Mouse (Mus musculus) forebrain, postnatal 0 days (tissue): Measurements from ENCODE around the gene Olfr322. TPM values are rescaled to one million over a fixed set of nuclear protein-coding genes. Genes with fewer than 3 reads are reported as not detected.

Source experiments
- ATAC-seq: fragments of 200-750 bp; cut with Nextera tagmentation; 2 replicates; pipeline ENCODE4 v1.8.0; 2017; ENCODE audit warnings: mild to moderate bottlenecking, moderate library complexity
- DNase-seq: peaks from one replicate; pipeline ENCODE4 v3.0.0-alpha.2; 2015
- H3K27ac ChIP-seq: fragments of 300-500 bp; sonication (generic); 2 replicates; pipeline ENCODE4 v1.5.1; 2014; ENCODE audit warnings: low read depth, mild to moderate bottlenecking, antibody characterized with exemption, low read length, moderate library complexity, mixed read lengths
- H3K27me3 ChIP-seq: fragments of 300-500 bp; sonication (generic); 2 replicates; pipeline ENCODE4 v1.6.1; 2014; ENCODE audit warnings: mild to moderate bottlenecking, low read length, mixed read lengths; ENCODE audit not compliant: insufficient read depth
- H3K36me3 ChIP-seq: fragments of 300-500 bp; sonication (generic); 2 replicates; pipeline ENCODE4 v1.6.1; 2014; ENCODE audit warnings: mild to moderate bottlenecking, moderate library complexity; ENCODE audit not compliant: insufficient read depth
- H3K4me1 ChIP-seq: fragments of 300-500 bp; sonication (generic); 2 replicates; pipeline ENCODE4 v1.6.1; 2014; ENCODE audit warnings: antibody characterized with exemption; ENCODE audit not compliant: insufficient read depth
- H3K4me2 ChIP-seq: fragments of 300-500 bp; sonication (generic); 2 replicates; pipeline ENCODE4 v1.6.1; 2014; ENCODE audit warnings: low read depth, mild to moderate bottlenecking, moderate library complexity
- H3K4me3 ChIP-seq: fragments of 300-500 bp; sonication (generic); 2 replicates; pipeline ENCODE4 v1.5.1; 2014; ENCODE audit warnings: low read depth, low read length, mixed read lengths
- H3K9ac ChIP-seq: fragments of 300-500 bp; sonication (generic); 2 replicates; pipeline ENCODE4 v1.6.1; 2014; ENCODE audit warnings: mild to moderate bottlenecking
- H3K9me3 ChIP-seq: fragments of 300-500 bp; sonication (generic); 2 replicates; pipeline ENCODE4 v1.6.1; 2016; ENCODE audit warnings: low read length
- CTCF ChIP-seq: sonication (generic); IDR thresholded peaks from 2 replicates; pipeline ENCODE4 v1.5.1; 2016; ENCODE audit warnings: antibody characterized with exemption, control low read depth, low read depth
- WGBS: fragments of 180-500 bp; shearing (Covaris S2); extraction: QIAGEN DNeasy Blood & Tissue Kit; methylation state at CpG from one replicate; pipeline ENCODE4 v1.1.7; 2014; 5-methylcytosine and 5-hydroxymethylcytosine counted together
- polyA plus RNA-seq: library from polyadenylated mRNA; unstranded; fragments of >200 nt; fragmentation: Nextera tagmentation; extraction: Ambion mirVana; gene quantifications from 2 replicates; pipeline ENCODE4 v1.2.1, GENCODE M21; 2015
- total RNA-seq: library from RNA; depleted of rRNA; stranded (reverse); fragments of >200 nt; gene quantifications from 2 replicates; pipeline ENCODE4 v1.2.3, GENCODE M21; 2014; rRNA removed

The Olfr322 gene
- total RNA-seq (not detected in 2 replicates), polyA plus RNA-seq (not detected in 2 replicates)

GRCm38 (mm10) chr11:58658596-58658995, at the start of gene Olfr322:
Gene Olfr322, plus strand, starts transcription at chr11:58658782.
- no peak for ATAC-seq
- Histone ChIP-seq H3K27ac (no peak within 1 kb of the TSS), H3K36me3 (no peaks in the 10 kb centered on the region), H3K4me3 (no peak within 1 kb of the TSS), H3K27me3 (no peaks in the 10 kb centered on the region), H3K4me1 (no peaks in the 10 kb centered on the region), H3K9ac (no peak within 1 kb of the TSS), H3K4me2 (no peak within 1 kb of the TSS), H3K9me3 (no peaks in the 10 kb centered on the region)
- DNase-seq: no peak
- no peak for TF ChIP-seq CTCF
- WGBS: 87% methylated on average over 4 of the region's 4 CpGs

GRCm38 (mm10) chr11:58613359-58613758, 45.2 kb upstream of the Olfr322 start:
- no peak for TF ChIP-seq CTCF
- ATAC-seq: no peak
- 73% methylated on average over 3 of the region's 3 CpGs for WGBS

GRCm38 (mm10) chr11:58614526-58614925, 44.1 kb upstream of the Olfr322 start:
- Histone ChIP-seq H3K27me3 (no peaks in the 10 kb centered on the region), H3K4me3 (no peak overlapping the region), H3K36me3 (no peaks in the 10 kb centered on the region), H3K9me3 (no peaks in the 10 kb centered on the region), H3K4me2 (no peak overlapping the region), H3K9ac (no peak overlapping the region), H3K27ac (no peak overlapping the region), H3K4me1 (no peaks in the 10 kb centered on the region)
- ATAC-seq: no peak
- no peak for DNase-seq
- no peak for TF ChIP-seq CTCF

More at GRCm38 (mm10) chr11:58613359-58613758, 45.2 kb upstream of the Olfr322 start:
- H3K4me2 ChIP-seq: no peak overlapping the region
- no peaks in the 10 kb centered on the region for H3K4me1 ChIP-seq
- DNase-seq: no peak
- H3K27ac ChIP-seq: no peak overlapping the region
- H3K4me3 ChIP-seq: no peak overlapping the region
- no peak overlapping the region for H3K9ac ChIP-seq
- no peaks in the 10 kb centered on the region for H3K36me3 ChIP-seq
- no peaks in the 10 kb centered on the region for H3K27me3 ChIP-seq
- H3K9me3 ChIP-seq: no peaks in the 10 kb centered on the region

GRCm38 (mm10) chr11:58615975-58616374, 42.6 kb upstream of the Olfr322 start, which contains the start of gene 2210407C18Rik:
Gene 2210407C18Rik, minus strand, starts transcription at chr11:58616075.
- Histone ChIP-seq H3K4me2 (no peak within 1 kb of the TSS), H3K9ac (no peak within 1 kb of the TSS), H3K4me3 (no peak within 1 kb of the TSS), H3K36me3 (no peaks in the 10 kb centered on the region), H3K27ac (no peak within 1 kb of the TSS), H3K9me3 (no peaks in the 10 kb centered on the region), H3K4me1 (no peaks in the 10 kb centered on the region), H3K27me3 (no peaks in the 10 kb centered on the region)
- 96% methylated on average over 4 of the region's 4 CpGs for WGBS
- no peak for ATAC-seq
- DNase-seq: no peak
- no peak for TF ChIP-seq CTCF

- Histone ChIP-seq H3K9me3 (no peaks in the 10 kb centered on the region), H3K36me3 (no peaks in the 10 kb centered on the region), H3K27me3 (no peaks in the 10 kb centered on the region), H3K4me3 (no peak overlapping the region), H3K27ac (no peak overlapping the region), H3K4me1 (no peaks in the 10 kb centered on the region), H3K9ac (no peak overlapping the region), H3K4me2 (no peak overlapping the region)
- TF ChIP-seq CTCF: no peak
- DNase-seq (no peak), ATAC-seq (no peak)
- WGBS: 69% methylated on average over 3 of the region's 3 CpGs
These were observed 40.2 kb upstream of the Olfr322 start for GRCm38 (mm10) chr11:58618369-58618768.

GRCm38 (mm10) chr11:58618793-58619192, 39.8 kb upstream of the Olfr322 start:
- no peak for ATAC-seq
- 54% methylated on average over 6 of the region's 6 CpGs for WGBS
- Histone ChIP-seq H3K9ac (no peak overlapping the region), H3K4me1 (no peaks in the 10 kb centered on the region), H3K4me2 (no peak overlapping the region), H3K27ac (no peak overlapping the region), H3K27me3 (no peaks in the 10 kb centered on the region), H3K9me3 (no peaks in the 10 kb centered on the region), H3K36me3 (no peaks in the 10 kb centered on the region), H3K4me3 (no peak overlapping the region)
- DNase-seq: no peak
- no peak for TF ChIP-seq CTCF

GRCm38 (mm10) chr11:58626146-58626545, 32.4 kb upstream of the Olfr322 start:
- ATAC-seq: no peak

More at GRCm38 (mm10) chr11:58626146-58626545, 32.4 kb upstream of the Olfr322 start:
- 46% methylated on average over 4 of the region's 4 CpGs for WGBS
- H3K4me1 ChIP-seq: no peaks in the 10 kb centered on the region
- no peaks in the 10 kb centered on the region for H3K36me3 ChIP-seq
- H3K27me3 ChIP-seq: no peaks in the 10 kb centered on the region
- H3K4me3 ChIP-seq: no peak overlapping the region
- no peak for TF ChIP-seq CTCF
- H3K9ac ChIP-seq: no peak overlapping the region
- DNase-seq: no peak
- no peaks in the 10 kb centered on the region for H3K9me3 ChIP-seq
- H3K4me2 ChIP-seq: no peak overlapping the region
- H3K27ac ChIP-seq: no peak overlapping the region
